Mouse (Mus musculus) v-Abl transformed pro-B cells (cell line): ENCODE measurements around the gene Amhr2.

ENCODE experiments used
- in situ Hi-C, 2 experiments: fragments of 400-800 bp; cut with MboI; formaldehyde crosslinking; loops; one replicate each; pipeline ENCODE4 v1.15.1; 2025; ENCODE audit not compliant: unreplicated experiment in 2 of 2

Gene Amhr2

GRCm38 (mm10) chr15:102445146-102445545, at the start of gene Amhr2:
Amhr2 (plus strand) TSS chr15:102445367.
- in situ Hi-C loops = loop anchor here (10.0 kb wide), 2 partner anchors 160 to 210 kb away; partner anchors contain the start of gene Itgb7 (in 1 of the 2)

GRCm38 (mm10) chr15:102398629-102399028, 46.5 kb upstream of the Amhr2 start:
- in situ Hi-C loops = no loop called here

GRCm38 (mm10) chr15:102399229-102400221, 45.6 kb upstream of the Amhr2 start:
- in situ Hi-C loops = no loop called here

GRCm38 (mm10) chr15:102400476-102401045, 44.6 kb upstream of the Amhr2 start:
- in situ Hi-C loops = no loop called here

GRCm38 (mm10) chr15:102401278-102401677, 43.9 kb upstream of the Amhr2 start:
- in situ Hi-C loops = no loop called here

- in situ Hi-C loops = no loop called here
Observed at GRCm38 (mm10) chr15:102402210-102402609, 43.0 kb upstream of the Amhr2 start.

GRCm38 (mm10) chr15:102404608-102405488, 40.3 kb upstream of the Amhr2 start:
- in situ Hi-C loops = no loop called here

GRCm38 (mm10) chr15:102405489-102406195, 39.5 kb upstream of the Amhr2 start, which contains the start of gene Sp1:
Sp1 (plus strand) TSS chr15:102406143.
- in situ Hi-C loops = no loop called here

GRCm38 (mm10) chr15:102406196-102406911, 38.8 kb upstream of the Amhr2 start:
- in situ Hi-C loops = no loop called here

- in situ Hi-C loops = no loop called here
Observed at GRCm38 (mm10) chr15:102406912-102407580, 38.1 kb upstream of the Amhr2 start.

GRCm38 (mm10) chr15:102407681-102408557, 37.2 kb upstream of the Amhr2 start:
- in situ Hi-C loops = no loop called here

GRCm38 (mm10) chr15:102408558-102409130, 36.5 kb upstream of the Amhr2 start:
- in situ Hi-C loops = no loop called here

- in situ Hi-C loops = no loop called here
Observed at GRCm38 (mm10) chr15:102409286-102409685, 35.9 kb upstream of the Amhr2 start.

GRCm38 (mm10) chr15:102411077-102411476, 34.1 kb upstream of the Amhr2 start:
- in situ Hi-C loops = no loop called here

- in situ Hi-C loops = no loop called here
Observed at GRCm38 (mm10) chr15:102413687-102414086, 31.5 kb upstream of the Amhr2 start.

GRCm38 (mm10) chr15:102417524-102417923, 27.6 kb upstream of the Amhr2 start:
- in situ Hi-C loops = no loop called here

- in situ Hi-C loops = no loop called here
Observed at GRCm38 (mm10) chr15:102420986-102421385, 24.2 kb upstream of the Amhr2 start.

- in situ Hi-C loops = no loop called here
Observed at GRCm38 (mm10) chr15:102421437-102421836, 23.7 kb upstream of the Amhr2 start.
